Mouse (Mus musculus): ENCODE results near the gene Ccr5. TPM values are rescaled to one million over a fixed set of nuclear protein-coding genes. Genes with fewer than 3 reads are reported as not detected.
"Not testable (repeated sequence)": the region's sequence is repeated elsewhere in the genome, so short reads cannot be mapped to it uniquely, and the experiment has no call there.

Gene Ccr5
- polyA plus RNA-seq, 1 experiment = 1.1 TPM

- Histone ChIP-seq H3K36me3 (ENCODE audit: control insufficient read depth, insufficient read depth, low read length) (no peaks in the 10 kb centered on the region), H3K4me1 (ENCODE audit: control insufficient read depth, insufficient read depth, insufficient read length) (peaks cover 1% of the 10 kb centered on the region), H3K27ac (ENCODE audit: insufficient read depth, low read length) (no peak overlapping the region), H3K4me3 (ENCODE audit: extremely low read depth, insufficient read depth, insufficient read length) (no peak overlapping the region), H3K27me3 (ENCODE audit: control insufficient read depth, insufficient read depth, low read length) (no peaks in the 10 kb centered on the region)
- TF ChIP-seq POLR2A (IDR thresholded peaks at IDR 0.05; ENCODE audit: low read depth, low read length) (no peak), CTCF (IDR thresholded peaks at IDR 0.05; ENCODE audit: extremely low read depth, insufficient read depth, insufficient read length, insufficient replicate concordance) (peak; percentile 75; the same call in 1 of the 2 replicates)
- DNase-seq (ENCODE audit: low read depth in 1 of 2, low spot score in 2 of 2) = peak; percentile 62 to 63
- 92% methylated on average over 1 of the region's 1 CpGs for WGBS
Measured at GRCm38 (mm10) chr9:124118489-124118888, 2.9 kb upstream of the Ccr5 start.

- Histone ChIP-seq H3K4me1 (ENCODE audit: control insufficient read depth, insufficient read depth, insufficient read length) (peaks cover 1% of the 10 kb centered on the region), H3K27ac (ENCODE audit: insufficient read depth, low read length) (no peak overlapping the region), H3K27me3 (ENCODE audit: control insufficient read depth, insufficient read depth, low read length) (no peaks in the 10 kb centered on the region), H3K36me3 (ENCODE audit: control insufficient read depth, insufficient read depth, low read length) (no peaks in the 10 kb centered on the region), H3K4me3 (ENCODE audit: extremely low read depth, insufficient read depth, insufficient read length) (no peak overlapping the region)
- DNase-seq (ENCODE audit: low read depth in 1 of 2, low spot score in 2 of 2) = no peak
- TF ChIP-seq CTCF (IDR thresholded peaks at IDR 0.05; ENCODE audit: extremely low read depth, insufficient read depth, insufficient read length, insufficient replicate concordance) (no peak), POLR2A (IDR thresholded peaks at IDR 0.05; ENCODE audit: low read depth, low read length) (no peak)
- 86% methylated on average over 11 of the region's 11 CpGs for WGBS
Measured at GRCm38 (mm10) chr9:124125576-124125975, 4.2 kb downstream of the Ccr5 start.

- Histone ChIP-seq H3K4me1 (ENCODE audit: control insufficient read depth, insufficient read depth, insufficient read length) (peaks cover under 1% of the 10 kb centered on the region), H3K4me3 (ENCODE audit: extremely low read depth, insufficient read depth, insufficient read length) (no peak overlapping the region), H3K27ac (ENCODE audit: insufficient read depth, low read length) (peak overlapping the region; percentile 28; the same call in 1 of the 2 replicates), H3K36me3 (ENCODE audit: control insufficient read depth, insufficient read depth, low read length) (no peaks in the 10 kb centered on the region), H3K27me3 (ENCODE audit: control insufficient read depth, insufficient read depth, low read length) (no peaks in the 10 kb centered on the region)
- WGBS = 34% methylated on average over 5 of the region's 5 CpGs
- TF ChIP-seq CTCF (IDR thresholded peaks at IDR 0.05; ENCODE audit: extremely low read depth, insufficient read depth, insufficient read length, insufficient replicate concordance) = no peak
- no peak for TF ChIP-seq POLR2A (IDR thresholded peaks at IDR 0.05; ENCODE audit: low read depth, low read length)
- no peak for DNase-seq (ENCODE audit: low read depth in 1 of 2, low spot score in 2 of 2)
Measured at GRCm38 (mm10) chr9:124126373-124126772, 5.0 kb downstream of the Ccr5 start.

- Histone ChIP-seq H3K4me3 (ENCODE audit: extremely low read depth, insufficient read depth, insufficient read length) (no peak overlapping the region), H3K27ac (ENCODE audit: insufficient read depth, low read length) (no peak overlapping the region; the same call in 1 of the 2 replicates), H3K36me3 (ENCODE audit: control insufficient read depth, insufficient read depth, low read length) (no peaks in the 10 kb centered on the region), H3K27me3 (ENCODE audit: control insufficient read depth, insufficient read depth, low read length) (no peaks in the 10 kb centered on the region), H3K4me1 (ENCODE audit: control insufficient read depth, insufficient read depth, insufficient read length) (no peaks in the 10 kb centered on the region; the same call in 1 of the 2 replicates)
- TF ChIP-seq POLR2A (IDR thresholded peaks at IDR 0.05; ENCODE audit: low read depth, low read length) = no peak
- no peak for TF ChIP-seq CTCF (IDR thresholded peaks at IDR 0.05; ENCODE audit: extremely low read depth, insufficient read depth, insufficient read length, insufficient replicate concordance)
- 52% methylated on average over 4 of the region's 4 CpGs for WGBS
- DNase-seq (ENCODE audit: low read depth in 1 of 2, low spot score in 2 of 2) = no peak
Measured at GRCm38 (mm10) chr9:124127412-124127811, 6.1 kb downstream of the Ccr5 start.

GRCm38 (mm10) chr9:124128379-124128778 lies 7.0 kb downstream of the Ccr5 start:
- no peaks in the 10 kb centered on the region for H3K27me3 ChIP-seq (ENCODE audit: control insufficient read depth, insufficient read depth, low read length)

GRCm38 (mm10) chr9:124132899-124133298 lies 11.6 kb downstream of the Ccr5 start:
- H3K36me3 ChIP-seq (ENCODE audit: control insufficient read depth, insufficient read depth, low read length); H3K27me3 ChIP-seq (ENCODE audit: control insufficient read depth, insufficient read depth, low read length); DNase-seq (ENCODE audit: low read depth in 1 of 2, low spot score in 2 of 2); H3K27ac ChIP-seq (ENCODE audit: insufficient read depth, low read length); H3K4me1 ChIP-seq (ENCODE audit: control insufficient read depth, insufficient read depth, insufficient read length); H3K4me3 ChIP-seq (ENCODE audit: extremely low read depth, insufficient read depth, insufficient read length): not testable (repeated sequence)
- WGBS = 89% methylated on average over 2 of the region's 2 CpGs

More at GRCm38 (mm10) chr9:124128379-124128778, 7.0 kb downstream of the Ccr5 start:
- TF ChIP-seq CTCF (IDR thresholded peaks at IDR 0.05; ENCODE audit: extremely low read depth, insufficient read depth, insufficient read length, insufficient replicate concordance) (no peak), POLR2A (IDR thresholded peaks at IDR 0.05; ENCODE audit: low read depth, low read length) (no peak)
- Histone ChIP-seq H3K4me1 (ENCODE audit: control insufficient read depth, insufficient read depth, insufficient read length) (no peaks in the 10 kb centered on the region; the same call in 1 of the 2 replicates), H3K36me3 (ENCODE audit: control insufficient read depth, insufficient read depth, low read length) (no peaks in the 10 kb centered on the region), H3K4me3 (ENCODE audit: extremely low read depth, insufficient read depth, insufficient read length) (no peak overlapping the region), H3K27ac (ENCODE audit: insufficient read depth, low read length) (no peak overlapping the region)
- DNase-seq (ENCODE audit: low read depth in 1 of 2, low spot score in 2 of 2) = peak; percentile 36 to 46
- 11% methylated on average over 1 of the region's 1 CpGs for WGBS

- not testable (repeated sequence) for H3K4me1 ChIP-seq (ENCODE audit: control insufficient read depth, insufficient read depth, insufficient read length); H3K36me3 ChIP-seq (ENCODE audit: control insufficient read depth, insufficient read depth, low read length); DNase-seq (ENCODE audit: low read depth in 1 of 2, low spot score in 2 of 2); H3K4me3 ChIP-seq (ENCODE audit: extremely low read depth, insufficient read depth, insufficient read length); H3K27me3 ChIP-seq (ENCODE audit: control insufficient read depth, insufficient read depth, low read length); H3K27ac ChIP-seq (ENCODE audit: insufficient read depth, low read length)
- 92% methylated on average over 1 of the region's 1 CpGs for WGBS
Measured at GRCm38 (mm10) chr9:124134919-124135318, 13.6 kb downstream of the Ccr5 start.

All from spleen, adult 2 months (tissue).